Comparison of ENCODE assay signal across 9 mouse cellular contexts in the genomic region with DNA sequence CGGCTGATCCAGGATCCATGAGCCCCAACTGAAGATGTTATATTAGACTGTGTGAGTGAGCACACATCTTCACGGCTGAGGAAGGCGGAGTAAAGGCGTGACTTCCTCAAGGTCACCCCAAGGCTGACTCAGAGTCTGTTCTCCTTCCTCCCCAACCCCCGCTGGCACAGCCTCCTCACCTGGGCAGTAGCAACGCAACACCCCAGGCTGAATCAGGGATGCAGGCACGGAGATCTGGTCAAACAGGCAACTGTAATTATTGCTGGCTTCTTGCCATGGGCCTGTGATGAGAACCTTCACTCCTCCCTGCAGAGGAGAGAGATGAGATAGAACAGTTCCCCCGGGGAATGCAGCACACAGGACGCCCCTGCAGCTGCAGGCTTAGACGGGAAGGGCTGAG. TPM values are rescaled to one million over a fixed set of nuclear protein-coding genes. Genes with fewer than 3 reads are reported as not detected.
DNase-seq lines count a peak whose midpoint lies in the region; ATAC-seq lines count a peak whose summit lies in the region.
"Had no signal": no experiment of that assay in that cellular context is flagged by ENCODE, and none has a peak within 500 bp of the region (broad histone marks: within the 10 kb centered on the region; RNA-seq: fewer than 3 reads in every experiment).

No protein-coding gene starts in this region.

- H3K4me1 ChIP-seq in kidney, embryonic 16.5 days (ENCODE audit: insufficient read depth, low read length): peaks cover 14% of the 10 kb centered on the region
- H3K4me1 ChIP-seq in embryonic facial prominence, embryonic 14.5 days (ENCODE audit: control insufficient read depth, insufficient read depth, low read length): peaks cover 12% of the 10 kb centered on the region; the same call in 1 of the 2 replicates

- 31% methylated on average over 10 of the region's 10 CpGs for WGBS in kidney, embryonic 16.5 days
- WGBS in embryonic facial prominence, embryonic 14.5 days: 15% methylated on average over 10 of the region's 10 CpGs

- DNase-seq in kidney, adult 18-20 months: peak; percentile 12
- DNase-seq in ZHBTc4 (ENCODE audit: low read depth, low spot score): peak; percentile 36
- DNase-seq in embryonic facial prominence, embryonic 14.5 days (ENCODE audit: low spot score): peak; percentile 74
- DNase-seq in mesoderm, embryonic 11.5 days (ENCODE audit: low read depth, low spot score): peak; percentile 23
- no peak for DNase-seq in thymus, postnatal 14 days
- DNase-seq: right cerebral cortex, postnatal 4 days had no signal

- H3K9me3 ChIP-seq in kidney, embryonic 16.5 days (ENCODE audit: low read length): no peaks in the 10 kb centered on the region
- no peaks in the 10 kb centered on the region for H3K9me3 ChIP-seq in embryonic facial prominence, embryonic 14.5 days (ENCODE audit: control insufficient read depth, low read length)

- no peak overlapping the region for H3K4me3 ChIP-seq in kidney, embryonic 16.5 days (ENCODE audit: low read length)
- H3K4me3 ChIP-seq in embryonic facial prominence, embryonic 14.5 days (ENCODE audit: low read depth, low read length): no peak overlapping the region

- no peak overlapping the region for H3K9ac ChIP-seq in kidney, embryonic 16.5 days (replicated peaks; ENCODE audit: low read length)
- H3K9ac ChIP-seq in embryonic facial prominence, embryonic 14.5 days (ENCODE audit: low read depth, low read length): no peak overlapping the region

- H3K4me2 ChIP-seq in kidney, embryonic 16.5 days (replicated peaks; ENCODE audit: low read depth, low read length): no peak overlapping the region
- no peak overlapping the region for H3K4me2 ChIP-seq in embryonic facial prominence, embryonic 14.5 days (ENCODE audit: low read depth, low read length)

- ATAC-seq in kidney, embryonic 16.5 days (ENCODE audit: low FRiP score, low TSS enrichment): no peak
- ATAC-seq in embryonic facial prominence, embryonic 14.5 days (ENCODE audit: low read depth): no peak
- ATAC-seq in megakaryocyte, adult 5-6 weeks (ENCODE audit: poor library complexity, severe bottlenecking): no peak

- no peaks in the 10 kb centered on the region for H3K36me3 ChIP-seq in kidney, embryonic 16.5 days (ENCODE audit: insufficient read depth, low read length)
- no peaks in the 10 kb centered on the region for H3K36me3 ChIP-seq in embryonic facial prominence, embryonic 14.5 days (ENCODE audit: control insufficient read depth, insufficient read depth, low read length)

- H3K27ac ChIP-seq in kidney, embryonic 16.5 days (ENCODE audit: low read length): no peak overlapping the region
- H3K27ac ChIP-seq in embryonic facial prominence, embryonic 14.5 days (replicated peaks; ENCODE audit: low read depth, low read length): no peak overlapping the region

- H3K27me3 ChIP-seq in kidney, embryonic 16.5 days (ENCODE audit: insufficient read depth, low read length): peaks cover 19% of the 10 kb centered on the region
- peaks cover 26% of the 10 kb centered on the region for H3K27me3 ChIP-seq in embryonic facial prominence, embryonic 14.5 days (replicated peaks; ENCODE audit: control insufficient read depth, insufficient read depth, low read length)

RNA-seq across cellular contexts. Expression of a gene that starts 48.8 kb away (rescaled TPM):
- not detected in 2 replicates for polyA plus RNA-seq in kidney, embryonic 16.5 days (2015; fragmentation: Nextera tagmentation; extraction: Ambion mirVana)
- polyA plus RNA-seq in embryonic facial prominence, embryonic 14.5 days (2014; fragmentation: Nextera tagmentation; extraction: Ambion mirVana): not detected in 2 replicates
- not detected in 2 replicates for total RNA-seq in megakaryocyte, adult 5-6 weeks (2015)
- total RNA-seq in megakaryocyte, adult 5-6 weeks (2017): not detected in 2 replicates
- total RNA-seq: liver, adult 2 months had no signal
- polyA plus RNA-seq: liver, adult 2 months had no signal
